Mouse (Mus musculus): Measurements from ENCODE around the gene Acoxl.
"Not testable (repeated sequence)": the region's sequence is repeated elsewhere in the genome, so short reads cannot be mapped to it uniquely, and the experiment has no call there.

The Acoxl gene

DNA sequence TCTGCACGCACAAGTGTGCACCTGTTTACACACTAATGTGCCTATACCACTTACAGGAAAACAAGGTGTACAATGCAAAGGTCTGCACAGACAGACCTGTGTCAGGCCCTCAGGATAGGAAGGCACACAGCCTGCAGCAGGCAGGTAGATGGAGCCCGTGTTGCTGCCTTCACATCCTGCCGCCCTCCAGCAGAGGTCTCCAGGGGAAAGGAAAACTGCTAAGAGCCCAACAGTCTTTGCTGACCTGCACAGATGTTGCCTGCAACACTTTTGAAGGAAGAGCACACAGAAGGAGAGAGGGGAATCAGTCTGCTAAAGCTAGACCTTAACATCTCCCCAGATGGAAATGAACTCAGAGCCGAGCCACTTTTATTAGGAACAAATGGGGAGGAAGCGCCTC lies 240.2 kb downstream of the Acoxl start:
- in situ Hi-C loops (cut with MboI) = no loop called here

DNA sequence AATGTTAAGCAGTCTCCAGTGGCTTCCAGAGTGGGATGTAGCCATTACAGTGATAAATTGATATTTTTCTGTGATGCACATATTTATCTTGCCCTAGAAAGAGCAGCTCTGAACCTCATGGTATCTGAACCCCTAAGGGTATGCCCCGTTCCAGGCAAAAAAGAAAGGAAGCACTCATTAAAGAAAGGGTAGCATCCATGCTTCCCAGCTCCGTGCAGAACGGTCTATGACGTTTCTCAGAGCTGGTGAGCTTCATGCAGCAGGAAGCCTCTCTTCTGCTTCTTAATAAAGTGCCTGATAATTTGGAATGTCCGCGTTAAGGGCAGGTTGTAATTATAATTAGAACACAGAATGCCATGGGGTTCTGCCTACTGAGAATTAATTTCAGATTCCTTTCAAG lies 240.6 kb downstream of the Acoxl start:
- in situ Hi-C loops (cut with MboI) = no loop called here

GRCm38 (mm10) chr2:128083844-128084243 lies 245.2 kb downstream of the Acoxl start:
- in situ Hi-C loops (cut with MboI) = no loop called here

GRCm38 (mm10) chr2:128084607-128085006 lies 245.9 kb downstream of the Acoxl start:
- in situ Hi-C loops (cut with MboI) = no loop called here

- in situ Hi-C loops (cut with MboI) = no loop called here
Observed at GRCm38 (mm10) chr2:128085481-128085880, 246.8 kb downstream of the Acoxl start.

GRCm38 (mm10) chr2:128086301-128086886 lies 247.7 kb downstream of the Acoxl start:
- in situ Hi-C loops (cut with MboI) = no loop called here

- in situ Hi-C loops (cut with MboI) = no loop called here
Observed at GRCm38 (mm10) chr2:128086996-128087526, 248.4 kb downstream of the Acoxl start.

- in situ Hi-C loops (cut with MboI) = no loop called here
Observed at GRCm38 (mm10) chr2:128087798-128088545, 249.3 kb downstream of the Acoxl start.

DNA sequence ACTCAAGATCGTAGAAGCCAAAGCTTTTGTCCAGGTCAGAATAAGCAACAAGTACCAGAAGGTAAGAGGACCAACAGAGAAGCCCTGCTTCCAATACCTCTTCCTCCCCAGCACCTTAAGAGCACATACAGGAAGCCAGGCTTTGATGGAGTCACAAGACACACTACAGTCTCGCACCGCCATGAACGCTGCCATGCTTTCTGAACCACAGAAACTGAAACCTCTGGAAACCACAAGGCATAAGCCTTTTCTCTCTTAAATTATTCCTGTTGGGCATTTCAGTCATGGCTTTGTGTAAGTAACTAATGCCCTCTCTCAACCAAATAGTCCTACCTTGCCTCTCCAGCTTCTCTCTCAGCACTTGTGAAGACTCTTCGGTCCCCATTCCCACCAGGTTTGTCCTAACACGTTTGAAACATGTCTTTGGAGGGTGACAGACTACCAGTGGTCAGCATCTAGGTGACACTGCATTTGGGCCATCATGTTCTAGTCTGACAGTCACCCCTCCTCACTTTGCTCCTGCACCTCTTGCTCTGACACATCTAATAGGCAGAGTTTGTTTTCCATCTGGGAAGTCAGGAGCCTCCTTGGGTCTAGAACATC lies 251.7 kb downstream of the Acoxl start:
- in situ Hi-C loops (cut with MboI) = no loop called here

DNA sequence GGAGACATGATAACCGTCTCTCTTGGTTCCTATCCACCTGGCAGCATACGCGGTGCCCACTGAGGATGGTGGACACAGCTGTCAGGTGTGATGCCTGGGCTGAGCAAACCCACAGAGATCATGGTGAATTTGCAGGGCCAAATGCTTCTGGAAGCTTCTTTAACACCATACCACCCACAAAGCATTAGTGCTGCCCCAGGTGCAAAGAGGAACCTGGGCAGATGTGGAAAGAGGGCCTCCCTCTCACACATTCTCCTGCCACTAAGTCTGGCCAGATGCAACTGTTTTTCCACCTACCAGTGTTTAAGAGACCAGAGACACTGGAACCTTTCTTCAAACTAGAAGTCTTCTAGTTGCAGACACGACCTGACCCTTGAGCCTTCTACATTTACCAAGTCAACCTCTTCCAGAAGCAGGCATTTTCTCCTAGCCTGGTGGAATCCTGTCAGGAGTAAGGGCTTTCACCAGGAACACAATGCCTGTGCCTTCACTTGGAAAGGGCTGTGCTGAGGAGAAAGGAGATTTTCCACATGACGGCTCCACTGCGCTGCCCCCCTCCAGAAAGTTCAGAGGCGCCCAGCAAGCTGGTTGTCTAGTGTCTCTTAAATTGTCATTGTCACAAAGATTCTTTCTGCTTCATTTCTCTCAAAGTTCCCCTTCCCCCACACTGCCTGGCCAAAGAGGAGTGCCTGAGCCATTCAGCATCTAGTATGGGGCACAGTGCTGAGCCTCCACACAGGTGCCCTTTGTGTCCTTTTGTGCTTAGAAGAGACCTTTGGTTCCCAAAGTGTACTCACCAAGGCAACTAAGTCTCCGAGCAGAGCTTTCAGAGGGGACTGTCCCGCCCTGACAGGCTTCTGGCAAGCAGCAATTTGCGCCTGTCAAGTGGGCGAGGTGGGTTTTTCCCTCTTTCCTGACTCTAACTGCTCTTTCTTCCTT lies 253.0 kb downstream of the Acoxl start:
- in situ Hi-C loops (cut with MboI) = no loop called here

DNA sequence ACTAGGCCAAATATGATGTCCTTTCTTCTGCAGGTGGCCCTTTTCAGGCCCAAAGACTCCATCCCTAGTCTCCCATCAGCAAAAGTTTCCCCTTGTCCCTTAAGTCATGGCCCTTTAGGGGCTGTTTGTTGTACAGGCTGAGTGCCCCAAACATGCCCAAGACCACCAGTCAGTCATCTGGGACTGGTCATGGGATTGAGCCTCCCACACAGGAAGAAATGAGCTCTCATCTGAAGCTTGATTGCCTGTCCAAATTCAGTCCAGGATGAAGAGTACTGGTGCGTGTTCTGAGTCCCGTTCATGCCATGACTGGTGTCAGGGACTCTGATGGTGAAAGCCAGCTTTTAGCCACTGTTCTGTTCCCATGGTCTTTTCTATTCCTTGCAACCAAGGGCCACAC lies 253.8 kb downstream of the Acoxl start:
- in situ Hi-C loops (cut with MboI) = no loop called here

DNA sequence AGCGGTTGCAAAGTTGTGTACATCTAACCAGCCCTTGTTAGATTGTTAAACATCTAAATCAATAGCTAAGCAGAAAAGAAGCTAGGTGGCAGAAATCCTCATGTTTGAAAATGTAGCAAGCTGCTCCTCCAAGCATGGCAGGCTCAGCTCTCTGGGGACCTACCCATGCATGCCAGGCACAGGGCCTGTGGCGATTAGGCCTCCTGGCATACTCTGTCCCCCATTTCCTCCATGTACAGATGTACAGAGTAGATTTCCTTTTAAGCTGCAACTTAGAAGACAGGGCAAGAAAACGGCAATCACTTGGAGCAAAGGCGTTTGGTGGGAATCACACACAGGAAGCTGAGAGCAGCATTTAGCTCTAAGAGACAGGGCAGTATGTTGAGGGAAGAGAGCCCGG lies 255.5 kb downstream of the Acoxl start:
- in situ Hi-C loops (cut with MboI) = no loop called here

DNA sequence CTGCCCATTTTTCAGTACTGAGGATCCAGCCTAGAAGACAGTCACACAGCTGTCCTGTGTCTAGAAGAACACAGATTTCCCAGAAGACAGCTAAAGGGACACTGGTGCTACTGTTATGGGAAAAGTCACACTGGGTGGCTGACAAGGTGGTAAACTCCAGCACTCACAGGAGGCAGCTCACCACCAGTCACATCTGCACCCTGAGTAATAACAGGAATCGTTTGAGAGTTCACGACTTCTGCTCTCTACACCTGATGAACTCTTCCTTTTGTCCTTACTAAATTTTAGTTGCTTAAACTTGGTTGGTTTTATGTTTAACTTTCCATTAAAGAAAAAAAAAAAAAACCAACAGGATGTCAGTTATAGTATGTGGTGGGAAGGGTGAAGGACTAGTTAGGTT lies 255.9 kb downstream of the Acoxl start:
- in situ Hi-C loops (cut with MboI) = no loop called here

GRCm38 (mm10) chr2:128095270-128095669 lies 256.6 kb downstream of the Acoxl start:
- in situ Hi-C loops (cut with MboI) = no loop called here

DNA sequence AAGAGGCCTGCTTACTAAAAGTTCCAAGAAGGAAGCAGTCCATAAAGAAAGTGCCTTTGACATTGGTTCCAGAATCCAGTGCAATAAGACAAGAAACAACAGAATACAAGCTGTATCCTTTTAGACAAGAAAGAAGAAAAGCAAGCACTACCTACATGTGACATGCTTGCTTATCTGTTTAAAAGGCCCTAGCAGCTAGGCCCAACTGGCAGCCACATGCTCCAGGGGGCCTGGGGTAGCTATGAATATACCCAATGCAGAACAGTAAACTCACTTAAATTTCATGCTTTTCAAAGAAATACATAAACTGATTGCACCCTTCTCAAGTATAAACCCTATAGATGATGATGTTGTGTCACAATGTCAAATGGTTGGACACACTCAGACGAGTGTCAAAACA lies 257.4 kb downstream of the Acoxl start:
- in situ Hi-C loops (cut with MboI) = no loop called here

- in situ Hi-C loops (cut with MboI) = not testable (repeated sequence)
Observed at GRCm38 (mm10) chr2:128098118-128098517, 259.4 kb downstream of the Acoxl start.

GRCm38 (mm10) chr2:128102086-128102485 lies 263.4 kb downstream of the Acoxl start:
- in situ Hi-C loops (cut with MboI) = no loop called here

- in situ Hi-C loops (cut with MboI) = no loop called here
Observed at GRCm38 (mm10) chr2:128104815-128105214, 266.1 kb downstream of the Acoxl start.

DNA sequence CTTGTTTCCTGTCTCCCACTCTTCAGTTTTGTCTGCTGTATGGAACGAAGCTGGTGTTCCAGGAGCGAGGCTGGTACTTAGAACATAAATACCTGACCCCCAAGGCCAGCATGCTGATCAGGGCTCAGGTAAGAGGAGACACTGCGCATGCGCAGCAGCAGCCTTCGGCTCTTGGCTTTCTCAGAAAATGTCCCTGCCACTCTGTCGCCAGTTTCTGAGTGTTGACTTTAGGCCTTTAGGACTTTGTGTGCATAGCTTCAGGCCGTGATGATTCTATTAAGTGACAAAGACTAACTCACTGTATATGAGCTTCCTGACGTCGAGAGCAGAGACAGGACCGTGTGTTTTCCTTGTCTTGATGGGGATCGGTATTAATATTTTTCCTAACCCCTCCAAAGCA lies 267.0 kb downstream of the Acoxl start:
- in situ Hi-C loops (cut with MboI) = no loop called here

DNA sequence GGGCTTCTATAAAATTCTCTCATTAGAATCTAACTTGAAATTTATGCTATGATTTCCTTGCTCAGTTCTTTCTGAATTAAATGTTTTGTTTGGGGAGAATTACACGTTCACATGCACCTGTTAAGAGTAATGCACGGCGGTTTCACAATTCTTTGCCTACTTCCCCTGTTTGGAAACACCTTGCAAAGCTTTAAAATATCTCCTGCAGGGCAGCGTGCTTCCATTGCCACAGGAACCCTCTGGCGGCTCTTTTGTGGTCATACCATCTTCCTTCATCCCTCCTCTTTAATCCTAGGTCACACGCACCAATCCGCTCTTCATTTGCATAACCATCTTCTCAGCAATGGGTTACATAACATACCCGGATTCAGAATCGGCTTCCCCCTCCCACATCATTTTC lies 272.9 kb downstream of the Acoxl start:
- in situ Hi-C loops (cut with MboI) = no loop called here

DNA sequence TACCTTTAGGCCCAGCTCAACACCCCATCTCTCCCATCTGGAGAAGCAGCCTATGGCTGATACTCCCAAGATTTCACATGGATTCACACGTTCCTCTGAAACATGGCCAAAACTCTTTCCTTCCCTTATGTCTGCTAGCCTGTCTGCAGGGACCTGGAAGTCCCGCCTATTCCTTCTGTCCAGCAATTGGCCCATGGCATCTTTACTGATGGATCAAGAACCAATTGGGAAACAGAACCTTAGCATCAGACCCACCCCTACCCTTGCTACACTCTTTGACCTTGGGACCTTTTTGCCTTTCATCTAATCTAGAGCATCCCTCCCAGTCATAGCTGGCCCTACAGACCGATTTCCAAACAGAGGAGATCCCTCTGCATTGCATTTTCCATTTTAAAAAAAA lies 275.9 kb downstream of the Acoxl start:
- in situ Hi-C loops (cut with MboI) = no loop called here

GRCm38 (mm10) chr2:128115579-128115978 lies 276.9 kb downstream of the Acoxl start:
- in situ Hi-C loops (cut with MboI) = no loop called here

Measured in mature B cell (primary cell).